Mouse (Mus musculus) hindlimb bud, embryonic 11.5 days (tissue): ENCODE data around the gene Serpina3c.

Experiments
- DNase-seq: peaks from one replicate; pipeline ENCODE4 v3.0.0-alpha.2; 2012; ENCODE audit warnings: low read depth, low spot score; ENCODE audit errors: extremely low spot score

Gene Serpina3c

GRCm38 (mm10) chr12:104153656-104154055 lies at the start of gene Serpina3c:
Serpina3c (minus strand) TSS chr12:104153870.
- DNase-seq: no peak

DNA sequence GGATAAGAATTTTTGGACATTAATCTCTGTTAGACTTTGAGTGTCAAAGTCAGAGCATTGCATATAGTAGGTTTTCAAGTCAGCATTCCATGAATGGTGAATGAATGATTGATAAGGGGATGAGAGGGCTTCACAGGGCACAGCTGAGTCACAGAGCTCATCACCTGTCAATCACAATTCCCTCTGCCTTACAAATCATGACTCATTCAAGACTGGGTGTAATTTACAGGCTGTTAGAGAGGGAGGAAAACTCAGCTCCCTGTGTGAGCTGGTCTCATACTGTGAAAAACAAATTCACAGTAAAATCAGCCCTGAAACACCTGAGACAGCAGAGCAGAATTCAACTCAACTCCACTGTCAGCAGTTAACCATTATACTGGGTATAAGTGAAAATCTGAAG lies 37.2 kb upstream of the Serpina3c start:
- DNase-seq: no peak

- no peak for DNase-seq
Observed at GRCm38 (mm10) chr12:104189246-104189645, 35.6 kb upstream of the Serpina3c start.

- DNase-seq: no peak
Observed at GRCm38 (mm10) chr12:104186041-104186581, 32.4 kb upstream of the Serpina3c start.

DNA sequence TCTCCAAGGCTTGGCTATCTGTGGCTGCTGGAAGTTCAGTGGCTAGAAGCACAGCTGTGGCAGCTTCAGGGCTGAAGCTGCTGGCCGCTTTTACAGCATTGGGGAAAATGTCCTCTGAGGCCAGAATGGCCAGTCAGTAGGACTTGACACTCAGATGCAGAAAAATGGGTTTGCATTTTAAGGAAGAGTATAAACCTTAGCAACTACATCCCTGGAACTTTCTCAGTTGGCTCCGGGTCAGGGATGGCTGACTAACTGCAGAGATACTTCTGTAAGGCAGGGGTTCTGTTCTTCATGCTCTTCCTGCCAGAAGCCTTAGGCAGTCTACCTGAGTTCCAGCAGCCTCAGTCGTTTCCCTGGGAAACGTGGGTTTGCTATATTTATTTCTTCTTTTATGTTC lies 31.4 kb upstream of the Serpina3c start:
- DNase-seq: no peak

GRCm38 (mm10) chr12:104178987-104179386 lies 25.3 kb upstream of the Serpina3c start:
- DNase-seq: no peak

- DNase-seq: no peak
Observed at GRCm38 (mm10) chr12:104178577-104178976, 24.9 kb upstream of the Serpina3c start.

- no peak for DNase-seq
Observed at GRCm38 (mm10) chr12:104175636-104176035, 22.0 kb upstream of the Serpina3c start.

DNA sequence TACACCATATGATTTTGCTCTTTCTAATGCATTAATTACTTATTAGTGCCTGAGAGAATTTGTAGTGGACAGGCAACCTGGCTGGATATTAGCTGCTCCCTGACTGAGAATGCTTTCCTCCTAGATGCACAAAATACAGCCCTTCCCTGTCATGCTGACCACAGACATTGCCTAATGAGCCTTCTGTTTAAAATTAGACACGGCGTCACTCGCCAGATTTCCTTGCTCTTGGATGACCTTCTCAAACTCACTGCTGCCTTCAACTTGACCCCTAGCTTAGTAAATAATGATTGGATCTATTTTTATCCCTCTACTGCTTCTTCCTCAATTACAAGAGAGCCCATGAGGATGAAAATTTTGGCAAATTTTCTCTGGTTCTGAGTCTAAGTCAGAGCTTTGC lies 21.1 kb upstream of the Serpina3c start:
- DNase-seq: no peak

DNA sequence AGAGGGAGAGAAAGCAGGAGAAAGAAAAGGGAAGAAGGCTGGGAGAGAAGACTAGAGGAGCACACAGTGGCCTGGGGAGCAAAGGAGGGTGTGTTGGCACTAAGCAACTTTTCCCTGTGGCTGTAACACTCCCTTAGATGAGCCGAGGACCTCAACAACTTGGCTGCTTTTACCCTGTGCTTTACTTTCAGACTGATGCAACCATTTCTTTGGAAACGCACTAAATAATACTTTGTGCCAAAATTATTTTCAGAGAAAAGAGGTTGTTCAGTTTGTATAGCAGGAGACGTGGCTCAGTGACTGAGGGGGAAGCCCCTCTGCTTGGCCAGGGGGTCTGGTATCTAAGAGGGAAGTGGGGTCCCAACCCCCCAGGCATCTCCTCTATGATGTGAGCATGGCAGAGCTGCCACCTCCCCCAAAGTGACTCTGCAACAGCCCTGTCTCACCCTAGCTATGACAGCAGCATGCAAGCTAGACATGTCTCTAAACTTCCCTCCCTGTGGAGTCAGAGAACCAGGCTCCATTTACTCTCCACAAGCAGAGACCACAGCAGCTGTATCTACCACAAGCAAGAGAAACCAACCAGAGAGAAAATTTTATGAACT lies 527 bp downstream of the Serpina3c start:
- no peak for DNase-seq

GRCm38 (mm10) chr12:104151989-104152388 lies 1.7 kb downstream of the Serpina3c start:
- DNase-seq: no peak

- DNase-seq: no peak
Observed at GRCm38 (mm10) chr12:104145571-104145970, 8.1 kb downstream of the Serpina3c start.

- no peak for DNase-seq
Observed at GRCm38 (mm10) chr12:104143286-104143685, 10.4 kb downstream of the Serpina3c start.

GRCm38 (mm10) chr12:104142427-104142826 lies 11.2 kb downstream of the Serpina3c start:
- no peak for DNase-seq

DNA sequence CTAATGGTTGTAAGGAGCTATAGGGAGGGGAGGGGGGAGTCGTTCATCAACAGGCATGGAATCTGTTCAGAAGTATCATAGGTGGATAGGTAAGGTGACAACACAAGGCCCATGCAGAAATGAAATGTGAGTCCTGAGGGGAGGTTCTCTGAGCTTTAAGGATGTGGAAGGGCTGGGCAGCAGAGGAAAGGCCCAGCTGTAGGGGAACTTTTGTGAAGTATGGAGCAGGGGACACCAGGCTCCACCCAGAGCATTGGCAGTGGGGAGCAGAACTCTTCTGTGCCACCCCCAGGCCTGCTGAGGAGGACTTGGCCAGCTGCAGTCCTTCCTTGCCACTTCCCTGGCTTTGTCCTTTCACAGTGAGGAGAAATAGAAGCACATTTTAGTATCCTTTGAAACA lies 12.2 kb downstream of the Serpina3c start:
- no peak for DNase-seq

GRCm38 (mm10) chr12:104140543-104141103 lies 13.0 kb downstream of the Serpina3c start:
- no peak for DNase-seq

- DNase-seq: no peak
Observed at GRCm38 (mm10) chr12:104138216-104138615, 15.5 kb downstream of the Serpina3c start.

- DNase-seq: no peak
Observed at GRCm38 (mm10) chr12:104131041-104131440, 22.6 kb downstream of the Serpina3c start.

- no peak for DNase-seq
Observed at GRCm38 (mm10) chr12:104127696-104128095, 26.0 kb downstream of the Serpina3c start, which contains the start of gene Serpina3b. Serpina3b (plus strand) TSS chr12:104127996.

GRCm38 (mm10) chr12:104125021-104125560 lies 28.6 kb downstream of the Serpina3c start:
- DNase-seq: no peak

DNA sequence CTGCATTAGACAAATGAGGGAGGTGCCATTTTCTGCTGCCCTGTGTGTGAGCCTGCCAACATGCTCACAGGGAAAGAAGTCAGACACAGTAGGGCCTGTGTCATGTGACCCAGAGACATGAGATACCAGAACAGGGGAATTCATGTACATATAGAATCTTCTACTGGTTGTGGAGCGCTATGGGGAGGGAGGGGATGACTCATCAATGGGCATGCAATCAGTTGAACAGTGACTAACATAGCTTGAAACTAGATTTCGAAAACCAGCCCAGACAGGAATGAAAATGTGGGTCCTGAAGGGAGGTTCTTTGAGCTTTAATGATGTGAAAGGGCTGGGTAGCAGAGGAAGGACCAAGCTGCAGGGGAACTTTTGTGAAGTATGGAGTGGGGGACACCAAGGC lies 29.7 kb downstream of the Serpina3c start:
- DNase-seq: no peak

DNA sequence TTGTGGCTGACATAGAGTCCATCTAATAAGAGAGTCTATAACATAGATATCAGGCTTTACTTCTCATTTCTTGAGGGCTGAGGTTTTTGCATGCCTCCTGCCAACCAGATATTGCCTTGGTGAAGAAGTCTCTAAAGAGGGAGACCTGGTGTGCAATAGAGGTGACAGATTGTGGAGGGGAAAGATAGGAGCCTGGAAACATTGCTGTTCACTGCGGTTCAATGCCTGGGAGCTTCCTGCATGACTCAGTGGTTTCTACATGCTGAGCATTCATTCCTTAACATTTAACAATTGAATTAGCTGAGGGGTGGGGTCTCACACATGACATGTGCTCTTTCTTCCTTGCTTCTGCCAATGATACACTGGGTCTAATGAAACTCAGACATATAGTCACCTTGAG lies 30.6 kb downstream of the Serpina3c start:
- no peak for DNase-seq
